Mouse (Mus musculus): ENCODE results near the gene Wipf2. TPM values are rescaled to one million over a fixed set of nuclear protein-coding genes. Genes with fewer than 3 reads are reported as not detected.
"Not testable (repeated sequence)": the region's sequence is repeated elsewhere in the genome, so short reads cannot be mapped to it uniquely, and the experiment has no call there.

Gene Wipf2
- 10 to 100 TPM; 57.2 to 61.4 TPM for total RNA-seq (2021)

- peak; percentile 91 for DNase-seq (ENCODE audit: extremely low spot score in 1 of 2, low spot score in 1 of 2)
Observed at GRCm38 (mm10) chr11:98863028-98863750, at the start of gene Wipf2. Gene Wipf2, plus strand, starts transcription at chr11:98863638.

DNA sequence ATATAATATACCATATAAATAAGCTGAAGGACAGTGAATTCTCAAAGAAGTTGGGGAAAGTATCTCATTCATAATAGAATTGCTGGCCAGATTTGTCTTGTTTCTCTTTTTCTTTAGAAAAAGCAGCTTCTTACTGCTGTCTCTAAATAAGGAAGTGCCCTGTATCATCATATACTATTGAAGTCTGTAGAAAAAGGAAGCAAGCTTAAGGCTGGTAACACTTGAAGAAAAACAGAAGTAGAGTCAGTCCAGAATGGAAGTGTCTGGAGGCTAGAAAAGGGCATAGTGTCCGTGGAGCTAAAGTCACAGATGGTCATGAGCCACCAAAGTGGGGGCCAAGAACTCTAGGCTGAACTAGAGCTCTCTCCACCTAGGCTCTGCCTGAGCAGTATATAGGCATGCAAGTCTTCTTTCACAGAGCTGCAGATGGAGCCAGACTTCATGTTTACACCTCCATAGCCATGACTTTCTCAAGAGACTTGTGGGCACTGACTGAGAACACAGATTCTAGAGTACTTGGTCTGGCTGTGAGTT is 46.7 kb upstream of the Wipf2 start:
- DNase-seq (ENCODE audit: extremely low spot score in 1 of 2, low spot score in 1 of 2), result no peak

GRCm38 (mm10) chr11:98820968-98821367 is 42.5 kb upstream of the Wipf2 start:
- DNase-seq (ENCODE audit: extremely low spot score in 1 of 2, low spot score in 1 of 2), result no peak

DNA sequence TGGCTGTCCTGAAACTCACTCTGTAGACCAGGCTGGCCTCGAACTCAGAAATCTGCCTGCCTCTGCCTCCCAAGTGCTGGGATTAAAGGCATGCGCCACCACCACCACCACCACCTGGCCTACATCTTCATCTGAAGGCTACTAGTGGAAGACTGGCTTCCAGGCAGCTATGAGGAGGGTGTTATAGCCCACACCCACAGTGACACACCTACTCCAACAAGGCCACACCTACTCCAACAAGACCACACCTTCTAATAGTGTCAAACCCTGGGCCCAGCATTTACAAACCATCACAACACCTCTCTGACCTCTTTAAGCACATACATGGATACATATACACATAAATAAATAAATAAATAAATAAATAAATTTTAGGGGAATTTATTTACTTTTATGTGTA is 37.4 kb upstream of the Wipf2 start:
- not testable (repeated sequence) for DNase-seq (ENCODE audit: extremely low spot score in 1 of 2, low spot score in 1 of 2)

DNA sequence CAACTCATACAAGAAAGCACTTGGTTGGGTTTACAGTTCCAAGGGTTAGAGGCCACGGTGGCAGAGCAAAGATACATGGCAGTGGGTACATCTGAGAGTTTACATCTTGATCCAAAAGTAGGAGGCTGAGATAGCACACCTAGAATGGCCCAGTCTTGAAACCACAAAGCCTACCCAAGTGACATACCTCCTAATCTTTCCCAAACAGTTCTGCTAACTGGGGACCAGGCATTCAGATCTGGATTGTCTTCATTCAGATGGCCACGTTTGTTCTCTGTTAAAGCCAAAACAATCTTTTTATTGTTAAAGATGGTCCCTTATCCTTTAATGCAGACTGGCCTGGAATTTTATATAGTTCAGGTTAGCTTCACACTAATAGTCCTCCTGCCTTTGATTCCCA is 35.6 kb upstream of the Wipf2 start:
- no peak for DNase-seq (ENCODE audit: extremely low spot score in 1 of 2, low spot score in 1 of 2)

- DNase-seq (ENCODE audit: extremely low spot score in 1 of 2, low spot score in 1 of 2), result no peak
Observed at GRCm38 (mm10) chr11:98829091-98829775, 34.2 kb upstream of the Wipf2 start.

- no peak for DNase-seq (ENCODE audit: extremely low spot score in 1 of 2, low spot score in 1 of 2)
Observed at GRCm38 (mm10) chr11:98829875-98830274, 33.6 kb upstream of the Wipf2 start.

GRCm38 (mm10) chr11:98835296-98835695 is 28.1 kb upstream of the Wipf2 start:
- DNase-seq (ENCODE audit: extremely low spot score in 1 of 2, low spot score in 1 of 2), result no peak

- no peak for DNase-seq (ENCODE audit: extremely low spot score in 1 of 2, low spot score in 1 of 2)
Observed at GRCm38 (mm10) chr11:98835725-98836124, 27.7 kb upstream of the Wipf2 start.

GRCm38 (mm10) chr11:98836128-98836527 is 27.3 kb upstream of the Wipf2 start:
- DNase-seq (ENCODE audit: extremely low spot score in 1 of 2, low spot score in 1 of 2), result no peak

GRCm38 (mm10) chr11:98836651-98837141 is 26.7 kb upstream of the Wipf2 start, which contains the start of gene Rapgefl1:
Gene Rapgefl1, plus strand, starts transcription at chr11:98836785.
- DNase-seq (ENCODE audit: extremely low spot score in 1 of 2, low spot score in 1 of 2), result peak; percentile 70 to 75

DNA sequence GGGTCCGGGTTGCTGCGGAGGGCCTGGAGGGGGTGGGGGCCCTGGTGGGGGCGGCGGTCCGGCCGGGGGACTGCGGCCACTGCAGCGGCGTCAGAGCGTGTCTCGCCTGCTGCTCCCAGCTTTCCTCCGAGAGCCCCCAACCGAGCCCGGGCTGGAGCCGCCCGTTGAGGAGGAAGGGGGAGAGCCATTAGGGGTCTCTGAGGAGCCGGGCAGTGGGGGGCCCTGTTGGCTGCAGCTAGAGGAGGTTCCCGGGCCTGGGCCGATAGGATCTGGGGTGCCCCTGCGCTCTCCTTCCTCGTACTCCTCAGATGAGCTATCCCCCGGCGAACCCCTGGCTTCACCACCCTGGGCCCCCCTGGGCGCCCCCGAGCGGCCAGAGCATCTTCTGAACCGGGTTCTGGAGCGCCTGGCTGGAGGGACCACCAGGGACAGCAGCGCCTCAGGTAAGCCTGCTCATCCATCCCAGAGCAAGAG is 26.2 kb upstream of the Wipf2 start:
- DNase-seq (ENCODE audit: extremely low spot score in 1 of 2, low spot score in 1 of 2), result no peak

- DNase-seq (ENCODE audit: extremely low spot score in 1 of 2, low spot score in 1 of 2), result no peak
Observed at GRCm38 (mm10) chr11:98837917-98838316, 25.5 kb upstream of the Wipf2 start.

DNA sequence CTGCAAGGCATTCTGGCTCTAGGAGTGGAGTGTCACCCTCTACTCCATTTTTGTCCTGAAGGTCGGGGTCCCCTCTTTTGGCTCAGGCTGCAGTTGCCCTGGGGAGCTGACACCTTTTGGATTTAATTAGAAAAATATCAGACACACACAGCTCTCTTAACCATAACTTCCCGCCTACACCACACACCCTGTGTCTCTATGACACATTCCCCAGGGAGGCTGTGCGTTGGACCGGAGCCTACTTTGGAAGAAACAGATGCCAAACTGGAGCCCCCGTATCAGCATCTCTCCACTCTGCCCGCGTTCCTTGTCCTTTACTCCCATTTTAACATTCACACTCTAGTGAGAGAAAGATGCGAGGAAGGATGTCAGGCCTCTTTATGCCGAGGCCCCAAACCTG is 24.9 kb upstream of the Wipf2 start:
- DNase-seq (ENCODE audit: extremely low spot score in 1 of 2, low spot score in 1 of 2), result no peak

DNA sequence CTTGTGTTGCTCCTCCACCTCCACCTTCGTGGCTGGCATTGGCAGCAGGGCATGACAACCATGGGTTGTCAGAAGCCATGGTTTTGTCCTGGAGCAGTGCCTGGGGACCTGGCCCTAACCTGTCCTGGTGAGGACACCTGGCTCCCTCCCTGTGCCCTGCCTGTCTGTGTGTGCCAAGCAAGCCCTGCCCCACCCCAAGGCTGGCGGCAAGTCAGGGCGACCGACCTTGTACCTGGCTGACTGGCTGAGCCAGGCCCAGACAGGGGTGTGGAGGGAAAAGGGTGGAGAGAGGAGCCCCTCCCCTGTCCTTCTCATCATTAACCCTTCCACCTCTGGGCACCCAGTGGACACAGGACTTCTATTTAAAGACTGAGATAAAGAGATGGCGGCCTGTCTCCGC is 24.0 kb upstream of the Wipf2 start:
- DNase-seq (ENCODE audit: extremely low spot score in 1 of 2, low spot score in 1 of 2), result no peak

- DNase-seq (ENCODE audit: extremely low spot score in 1 of 2, low spot score in 1 of 2), result no peak
Observed at GRCm38 (mm10) chr11:98839897-98840296, 23.5 kb upstream of the Wipf2 start.

DNA sequence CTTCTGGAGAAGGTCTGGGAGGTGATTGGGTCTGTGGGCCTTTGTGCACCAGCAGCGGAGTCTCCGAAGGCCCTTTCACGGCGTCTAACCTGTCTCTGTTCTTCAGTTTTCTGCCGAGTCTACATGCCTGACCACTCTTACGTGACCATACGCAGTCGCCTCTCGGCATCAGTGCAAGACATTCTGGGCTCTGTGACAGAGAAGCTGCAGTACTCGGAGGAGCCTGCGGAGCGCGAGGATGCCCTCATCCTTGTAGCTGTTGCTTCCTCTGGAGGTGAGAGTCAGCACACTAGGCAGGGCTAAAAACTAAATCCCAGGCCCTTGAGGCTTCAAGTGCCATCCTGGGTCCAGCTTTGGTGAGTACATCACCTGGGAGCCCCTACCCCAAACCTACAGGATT is 17.4 kb upstream of the Wipf2 start:
- DNase-seq (ENCODE audit: extremely low spot score in 1 of 2, low spot score in 1 of 2), result no peak

GRCm38 (mm10) chr11:98846865-98847604 is 16.4 kb upstream of the Wipf2 start:
- DNase-seq (ENCODE audit: extremely low spot score in 1 of 2, low spot score in 1 of 2), result no peak

DNA sequence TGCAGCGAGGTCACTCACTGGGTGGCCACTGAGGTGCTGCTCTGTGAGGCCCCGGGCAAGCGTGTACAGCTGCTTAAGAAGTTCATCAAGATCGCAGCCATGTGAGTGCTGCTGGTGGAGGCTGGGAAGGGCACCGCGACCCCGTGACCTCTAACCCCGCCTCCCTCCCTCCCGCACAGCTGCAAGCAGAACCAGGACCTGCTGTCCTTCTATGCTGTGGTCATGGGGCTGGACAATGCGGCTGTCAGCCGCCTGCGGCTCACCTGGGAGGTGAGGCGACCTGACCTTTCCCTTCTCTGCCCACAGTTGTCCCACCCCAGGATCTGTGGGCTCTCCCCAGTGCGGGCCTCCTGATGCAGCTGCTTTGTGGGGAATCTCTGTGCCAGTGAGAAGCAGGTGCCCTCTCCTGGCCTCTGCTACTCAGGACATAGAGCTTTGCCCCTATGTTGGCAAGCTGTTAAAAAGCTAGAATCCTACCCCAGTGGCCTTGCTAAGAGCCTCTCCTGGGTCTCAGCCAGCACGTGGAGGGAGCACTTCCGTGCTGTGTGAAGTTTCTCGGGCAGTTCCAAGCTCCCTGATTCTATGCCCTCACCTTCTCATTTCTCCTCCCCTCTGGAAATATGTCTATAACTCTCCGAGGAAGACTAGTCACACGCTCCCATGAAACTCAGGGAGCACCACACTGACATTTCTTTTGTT is 14.1 kb upstream of the Wipf2 start:
- DNase-seq (ENCODE audit: extremely low spot score in 1 of 2, low spot score in 1 of 2), result no peak
